Mouse (Mus musculus) C2C12 (cell line): ENCODE data around the gene Asf1b.

ENCODE experiments used
- CEBPB ChIP-seq: IDR thresholded peaks from one replicate; pipeline ENCODE4 v1.6.1; 2011; ENCODE audit warnings: low read depth, mild to moderate bottlenecking, control low read depth, moderate library complexity
- CTCF ChIP-seq: IDR thresholded peaks from one replicate; pipeline ENCODE4 v1.5.1; 2011; ENCODE audit not compliant: control insufficient read depth, insufficient read depth, insufficient read length
- MAX ChIP-seq: IDR thresholded peaks from one replicate; pipeline ENCODE4 v1.6.1; 2011; ENCODE audit warnings: mild to moderate bottlenecking, control low read depth
- MYOG ChIP-seq: IDR thresholded peaks from one replicate; pipeline ENCODE4 v1.6.1; 2011; ENCODE audit not compliant: control insufficient read depth, insufficient read length; ENCODE audit errors: extremely low read depth

DNA sequence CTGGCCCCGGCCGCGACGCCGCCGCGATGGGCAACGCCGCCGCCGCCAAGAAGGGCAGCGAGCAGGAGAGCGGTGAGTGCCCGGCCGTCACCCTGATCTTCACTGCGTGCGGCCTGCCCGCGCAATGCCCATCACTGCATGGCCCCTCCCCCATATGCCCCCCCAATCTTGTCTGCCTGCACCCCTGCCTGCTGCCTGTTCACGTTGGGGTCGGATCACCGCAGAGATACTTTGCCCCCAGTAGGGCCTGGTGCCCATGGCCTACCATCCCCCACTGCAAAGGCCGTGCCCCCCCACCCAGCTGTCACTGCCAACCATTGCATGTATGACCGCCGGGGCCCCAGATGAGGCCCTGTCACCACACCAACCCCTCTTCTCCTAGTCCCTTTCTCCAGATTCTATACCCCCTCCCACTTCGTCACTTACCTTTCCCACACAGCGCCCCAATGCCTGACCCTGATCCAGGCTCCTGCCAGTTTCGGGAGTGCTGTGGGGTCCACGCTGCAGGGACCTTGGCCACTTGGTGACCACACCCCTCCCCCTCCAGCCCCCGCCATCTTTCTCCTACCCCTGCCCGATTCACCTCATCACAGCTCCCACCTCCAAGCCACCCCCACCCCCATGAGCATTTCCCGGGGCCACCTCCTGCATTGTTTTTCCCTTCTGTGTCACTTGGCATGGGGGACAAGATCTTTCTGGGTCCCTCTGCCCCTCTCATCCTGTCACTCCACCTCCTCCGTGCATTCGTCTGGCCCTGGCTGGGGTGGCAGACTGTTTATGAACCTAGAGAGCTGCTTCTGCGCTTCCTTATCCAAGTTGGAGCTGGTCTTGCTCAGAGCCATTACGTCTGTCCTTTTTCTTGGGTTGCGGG is 18.1 kb downstream of the Asf1b start:
- no peak for TF ChIP-seq CTCF
- no peak for TF ChIP-seq CEBPB
- TF ChIP-seq MYOG: no peak
- TF ChIP-seq MAX: no peak
